Mouse (Mus musculus) G1E (cell line): ENCODE measurements around the gene Tdrd7.

ENCODE experiments used
- CTCF ChIP-seq: IDR thresholded peaks from 2 replicates; pipeline ENCODE4 v1.5.1; 2012; ENCODE audit warnings: low read depth, low read length, inconsistent platforms, mixed read lengths
- GATA1 ChIP-seq: IDR thresholded peaks from 2 replicates; pipeline ENCODE4 v1.6.1; 2012; ENCODE audit warnings: borderline replicate concordance, low read length, inconsistent platforms, mixed read lengths
- POLR2AphosphoS5 ChIP-seq: IDR thresholded peaks from 2 replicates; pipeline ENCODE4 v1.6.1; 2012; ENCODE audit warnings: low read depth, low read length, inconsistent platforms; ENCODE audit not compliant: insufficient replicate concordance
- TAL1 ChIP-seq: conservative IDR thresholded peaks from 2 replicates; pipeline ENCODE4 v1.6.1; 2012; ENCODE audit warnings: low read depth, low read length, inconsistent platforms, mixed read lengths

GRCm38 (mm10) chr4:46064263-46064662, 99.1 kb downstream of the Tdrd7 start:
- TF ChIP-seq CTCF = no peak
- TF ChIP-seq TAL1 = no peak
- TF ChIP-seq GATA1 = no peak
- no peak for TF ChIP-seq POLR2AphosphoS5
